Mouse (Mus musculus) c-Kit-positive CD71-negative TER-119-negative erythroid progenitor cells, embryonic 14.5 days (primary cell): ENCODE results near the gene Csk.
A peak's percentile ranks its signal among the peaks of the same experiment; 100 is the strongest.

ENCODE experiments used
- DNase-seq: peaks from one replicate; pipeline ENCODE4 v3.0.0-alpha.2; 2013; ENCODE audit warnings: low read depth

The Csk gene

DNA sequence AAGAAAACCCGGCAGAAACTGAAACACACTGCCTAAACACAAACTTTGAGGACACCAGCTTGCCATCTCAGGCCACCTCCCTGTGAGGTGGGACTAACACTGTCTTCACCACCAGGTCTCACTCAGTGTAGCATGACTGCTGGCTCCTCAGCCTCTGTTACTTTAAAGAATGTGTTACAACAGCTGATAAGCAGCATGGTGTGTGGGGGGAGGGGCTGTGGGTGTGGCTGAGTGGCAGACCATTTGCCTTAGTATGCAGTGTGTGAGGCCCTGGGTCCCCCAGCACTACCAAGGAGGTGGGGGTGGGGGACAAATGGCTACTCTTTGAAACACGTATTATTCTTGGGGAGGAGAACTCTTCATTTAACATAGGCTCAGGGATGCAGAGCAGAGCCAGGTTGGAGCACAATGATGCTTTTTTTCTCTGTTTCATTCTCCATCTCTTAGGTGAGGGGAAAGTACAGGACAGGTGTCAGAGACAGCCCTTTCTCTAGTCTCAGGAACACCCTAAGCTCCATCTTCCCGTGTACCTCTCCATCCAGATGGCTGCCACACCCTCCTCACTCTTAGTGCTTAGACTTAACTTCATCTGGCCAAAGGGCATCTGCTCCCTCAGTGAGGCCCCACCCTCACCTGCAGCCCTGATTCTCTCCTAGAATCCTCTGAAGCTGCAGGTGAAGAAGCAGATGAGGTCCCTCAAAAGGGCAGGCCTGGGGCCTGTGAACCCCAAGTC lies 52.6 kb downstream of the Csk start:
- no peak for DNase-seq

DNA sequence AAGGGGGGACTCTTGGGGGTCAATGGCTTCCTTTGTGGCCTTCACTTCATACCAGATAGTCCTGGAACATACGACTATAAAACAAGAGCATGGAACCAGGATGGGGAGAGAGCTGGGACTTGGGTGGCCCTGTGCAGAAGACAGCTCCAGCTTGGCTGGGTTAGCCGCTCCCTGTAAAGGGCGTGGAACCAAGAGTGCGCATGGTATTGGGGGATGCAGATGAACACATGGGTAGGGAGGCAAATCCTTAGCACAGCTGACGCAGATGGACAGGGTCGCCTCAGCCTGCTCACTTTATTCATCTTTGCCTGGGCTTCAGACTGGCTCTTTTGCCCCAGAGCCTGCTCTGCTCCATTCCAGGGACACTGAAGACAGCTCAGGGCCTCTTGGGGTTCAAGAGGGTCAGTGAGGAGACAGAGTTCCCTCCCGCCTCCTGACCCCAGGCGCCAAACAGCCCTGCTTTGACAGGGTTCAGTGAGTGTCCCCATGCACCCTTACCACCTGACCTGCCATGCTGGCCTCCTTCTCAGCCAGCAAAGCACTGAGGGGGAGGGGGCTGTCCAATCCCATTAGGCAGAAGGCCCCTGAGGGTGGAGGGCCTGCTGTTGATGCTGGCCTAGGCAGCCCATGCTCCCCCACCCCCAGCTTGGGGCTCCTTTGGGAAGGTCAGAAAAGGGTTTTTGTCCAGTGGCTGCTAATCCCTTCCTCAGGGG lies 54.4 kb downstream of the Csk start:
- DNase-seq: no peak

DNA sequence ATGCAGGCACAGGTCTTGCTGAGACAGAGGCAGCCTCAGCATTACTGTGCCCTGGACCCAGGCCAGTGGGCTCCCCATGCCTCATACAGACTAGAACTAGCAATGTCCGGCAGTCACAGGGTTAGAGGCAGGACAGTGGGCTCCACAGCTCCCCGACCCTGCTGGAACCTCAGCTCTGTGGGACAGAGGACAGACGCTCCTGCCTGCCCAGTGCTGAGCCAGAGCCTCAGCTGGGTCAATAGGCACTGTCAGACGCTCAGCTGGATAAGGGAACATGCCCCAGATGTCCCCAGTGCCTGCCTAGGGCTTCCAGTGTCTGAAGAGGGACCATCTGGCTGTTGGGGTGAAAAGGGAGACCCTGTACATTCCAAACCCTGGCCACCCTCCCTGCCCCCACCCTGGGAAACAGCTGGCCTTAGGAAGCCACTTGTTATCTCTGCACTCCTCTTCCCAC lies 55.5 kb downstream of the Csk start:
- no peak for DNase-seq

DNA sequence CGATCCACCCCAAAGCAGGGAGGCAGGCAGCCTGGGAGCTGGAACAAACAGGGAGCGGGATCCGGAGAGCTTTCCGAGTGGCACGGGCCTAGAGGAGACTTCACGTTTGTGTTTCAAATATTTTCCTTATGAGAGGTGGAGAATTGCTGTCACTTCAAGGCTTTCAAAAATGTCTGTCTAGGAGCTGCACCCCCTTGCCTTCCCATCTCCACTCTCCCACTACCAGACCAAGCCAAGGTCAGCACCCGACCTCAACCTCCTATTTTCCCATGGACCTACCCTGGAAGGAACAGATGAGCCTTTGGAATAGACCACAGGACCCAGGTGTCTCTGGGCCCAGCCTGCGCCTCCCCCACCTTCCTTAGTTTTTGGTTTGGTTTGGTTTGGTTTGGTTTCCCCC lies 56.2 kb downstream of the Csk start:
- DNase-seq: no peak

DNA sequence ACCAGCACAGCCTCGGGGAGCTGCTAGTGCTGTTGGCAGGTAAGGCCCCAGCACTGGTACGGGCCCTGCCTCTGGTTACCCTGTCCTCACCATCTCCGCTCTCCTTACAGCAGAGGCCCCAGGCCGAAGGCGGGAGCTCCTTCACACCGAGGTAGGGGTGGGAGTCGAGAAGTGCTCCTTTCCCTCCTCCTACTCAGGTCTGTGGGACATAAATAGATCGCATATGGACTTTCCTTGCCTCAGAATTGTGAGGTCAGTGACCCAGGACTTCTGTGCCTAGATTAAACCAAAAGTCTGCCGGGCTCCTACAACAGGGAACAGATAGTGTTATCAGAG lies 59.3 kb downstream of the Csk start:
- DNase-seq: no peak

DNA sequence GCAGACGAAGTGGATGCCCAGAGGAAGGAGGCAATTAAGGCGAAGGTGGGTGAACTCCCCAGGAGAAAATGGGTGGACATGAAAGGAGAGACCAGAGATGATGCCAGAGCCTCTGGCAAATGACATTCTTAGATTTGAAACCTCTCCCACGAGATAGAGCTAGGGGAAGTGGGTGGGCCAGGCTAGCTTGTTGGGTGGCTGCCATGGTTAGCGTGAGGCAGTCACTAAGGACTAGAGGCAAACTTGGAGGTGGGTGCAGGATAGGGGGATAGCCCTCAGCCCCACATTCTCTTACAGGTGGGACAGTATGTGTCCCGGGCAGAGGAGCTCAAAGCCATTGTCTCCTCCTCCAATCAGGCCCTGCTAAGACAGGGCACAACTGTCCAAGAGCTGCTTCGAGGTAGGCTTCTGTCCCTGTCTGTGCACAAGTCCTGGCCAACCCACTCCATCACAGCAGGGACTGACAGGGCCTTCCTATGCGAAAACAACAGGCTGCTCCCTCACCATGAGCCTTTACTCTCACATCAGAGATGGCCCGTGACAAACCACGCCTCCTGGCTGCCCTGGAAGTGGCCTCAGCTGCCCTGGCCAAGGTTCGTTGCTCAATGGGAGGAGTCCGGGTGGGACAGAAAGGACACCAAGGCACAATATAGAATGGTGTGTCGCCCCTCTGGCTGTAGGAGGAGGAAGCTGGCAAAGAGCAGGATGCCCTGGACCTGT lies 59.8 kb downstream of the Csk start:
- no peak for DNase-seq

DNA sequence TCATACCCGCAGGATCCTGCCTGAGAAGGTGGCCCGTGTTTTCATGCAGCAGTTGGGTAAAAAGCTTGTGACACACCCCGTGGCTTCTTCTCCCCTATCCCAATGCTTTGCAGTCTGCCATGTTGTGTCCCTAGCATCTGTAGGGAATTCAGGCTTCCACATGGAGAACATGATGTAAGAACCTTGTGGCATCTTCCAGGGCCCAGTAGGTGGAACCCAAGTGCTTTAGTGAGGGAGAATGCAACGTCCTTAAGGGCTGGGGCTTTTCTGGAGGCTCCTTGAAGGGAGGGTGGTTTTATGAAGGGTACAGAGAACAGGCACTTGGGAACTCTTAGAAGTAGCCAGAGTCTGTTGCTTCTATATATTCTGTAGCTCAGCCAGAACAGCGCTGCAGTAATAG lies 62.7 kb downstream of the Csk start:
- DNase-seq: no peak

DNA sequence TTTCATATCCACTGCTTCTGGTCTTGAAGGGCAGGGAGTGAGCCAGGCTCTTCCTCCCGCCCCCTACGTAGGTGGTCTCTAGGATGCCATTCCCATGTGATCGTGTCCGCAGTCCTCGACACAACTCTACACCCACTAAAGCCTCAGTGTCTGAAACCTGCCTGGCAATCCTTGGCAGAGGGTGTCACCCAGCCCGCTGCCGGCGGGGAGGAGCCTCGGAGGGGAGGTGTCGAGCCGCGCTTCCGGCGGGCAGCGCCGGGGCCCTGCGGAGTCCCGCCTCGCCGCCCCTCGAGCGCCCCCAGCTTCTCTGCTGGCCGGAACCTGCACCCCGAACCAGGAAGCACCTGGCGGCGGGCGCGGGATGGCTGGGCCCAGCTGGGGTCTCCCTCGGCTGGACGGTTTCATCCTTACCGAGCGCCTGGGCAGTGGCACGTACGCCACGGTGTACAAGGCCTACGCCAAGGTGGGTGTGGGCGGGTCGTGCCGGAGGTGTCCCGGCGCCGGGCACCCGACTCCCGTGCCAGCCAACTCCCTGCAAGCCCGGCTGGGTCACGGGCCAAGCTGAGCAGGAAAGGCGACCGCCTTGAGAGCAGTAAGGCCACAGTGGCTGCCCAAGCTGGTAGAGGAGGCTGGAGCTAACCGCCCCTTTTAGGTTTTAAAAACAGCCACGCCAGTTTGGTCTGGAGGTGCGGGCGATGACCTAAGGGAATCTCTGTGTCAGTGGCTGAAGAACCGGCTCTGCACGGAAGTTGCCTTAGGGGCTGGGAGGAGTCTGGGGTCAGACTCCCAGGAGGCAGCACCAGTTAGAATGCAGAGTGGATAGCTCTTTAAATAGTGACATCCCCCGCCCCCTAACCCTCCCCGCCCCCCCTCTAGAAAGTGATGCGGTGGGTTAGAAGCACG lies 64.0 kb downstream of the Csk start, which contains the start of gene Ulk3:
TSS of gene Ulk3 (plus strand) at position 229 of the 903 bp plus-strand sequence.
- DNase-seq: peak; percentile 63

DNA sequence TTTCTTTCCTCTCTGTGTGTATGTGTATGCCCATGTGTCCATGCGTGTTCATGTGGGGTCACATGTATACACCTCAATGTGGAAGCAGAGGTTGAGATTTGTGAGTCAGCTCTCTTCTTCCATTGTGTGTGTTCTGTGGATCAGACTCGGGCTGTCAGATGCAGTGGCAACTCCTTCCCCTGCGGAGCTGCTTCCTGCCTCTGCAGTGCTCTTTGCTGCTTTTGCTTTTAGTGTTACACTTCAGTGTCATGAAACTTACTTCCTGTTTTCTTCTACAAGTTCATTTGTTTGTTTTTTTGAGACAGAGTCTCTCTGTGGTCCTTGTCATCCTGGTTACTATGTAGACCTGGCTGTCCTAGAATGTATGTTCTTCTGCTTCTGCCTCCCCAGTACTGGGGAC lies 68.4 kb downstream of the Csk start:
- DNase-seq: no peak

DNA sequence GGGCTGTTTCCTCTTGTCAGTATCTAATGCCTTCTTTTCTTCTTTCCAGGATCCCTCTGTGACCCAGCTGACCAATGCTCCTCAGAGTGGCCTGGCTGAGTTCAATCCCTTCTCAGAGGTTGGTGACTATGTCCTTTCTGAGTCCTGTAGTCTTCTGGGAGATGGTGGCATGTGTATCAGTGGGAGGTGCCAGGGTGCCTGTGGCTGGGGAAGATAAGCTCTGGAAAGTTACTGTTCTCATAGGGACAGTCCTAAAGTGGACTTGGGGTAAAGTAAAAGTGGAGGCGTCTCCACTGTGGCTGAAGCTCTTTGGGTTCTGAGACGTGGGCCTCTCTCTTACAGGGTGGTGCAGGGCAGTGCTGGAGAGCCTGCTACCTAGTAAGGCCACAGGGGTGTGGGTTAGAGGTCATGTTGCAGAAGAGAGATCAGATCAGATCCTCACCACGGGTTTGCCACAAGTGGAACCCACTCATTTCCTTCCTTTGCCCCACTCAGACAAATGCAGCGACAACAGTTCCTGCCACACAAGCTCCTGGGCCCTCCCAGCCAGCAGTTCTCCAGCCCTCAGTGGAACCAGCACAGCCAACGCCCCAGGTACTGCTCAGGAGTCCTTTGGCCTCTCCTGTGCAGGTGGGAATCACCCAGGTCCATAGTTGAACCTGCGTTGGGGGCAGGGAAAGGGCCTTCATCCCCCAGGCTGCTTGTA lies 76.1 kb downstream of the Csk start:
- DNase-seq: no peak
